Mouse (Mus musculus): ENCODE measurements around the gene Zbtb42. TPM values are rescaled to one million over a fixed set of nuclear protein-coding genes. Genes with fewer than 3 reads are reported as not detected.

Gene Zbtb42
- total and polyA plus RNA-seq, 3 experiments, result 4.4 to 9.5 (median 5.9) TPM

GRCm38 (mm10) chr12:112632084-112632777 is 46.4 kb upstream of the Zbtb42 start:
- Histone ChIP-seq H3K27me3 (ENCODE audit: control insufficient read depth, insufficient read depth, low read length) (no peaks in the 10 kb centered on the region), H3K79me2 (replicated peaks; ENCODE audit: control insufficient read depth, insufficient read depth, low read length) (no peaks in the 10 kb centered on the region), H3K9ac (ENCODE audit: low read depth, low read length) (no peak overlapping the region), H3K4me3 (no peak overlapping the region), H3K36me3 (ENCODE audit: control insufficient read depth, insufficient read depth, low read length) (no peaks in the 10 kb centered on the region), H3K27ac (no peak overlapping the region), H3K4me1 (ENCODE audit: control insufficient read depth, insufficient read depth, low read length) (peaks cover 11% of the 10 kb centered on the region)
- TF ChIP-seq POLR2A (IDR thresholded peaks at IDR 0.05; ENCODE audit: insufficient read depth, low read depth, low read length) (no peak), EP300 (IDR thresholded peaks at IDR 0.05; ENCODE audit: insufficient read depth, low read depth, low read length) (no peak)
- WGBS, result 81% methylated on average over 11 of the region's 11 CpGs
- DNase-seq, result no peak
- intact Hi-C loops (cut with DNase I), result no loop called here

GRCm38 (mm10) chr12:112632907-112633306 is 45.7 kb upstream of the Zbtb42 start:
- whole genome bisulfite sequencing, result 51% methylated on average over 5 of the region's 5 CpGs

DNA sequence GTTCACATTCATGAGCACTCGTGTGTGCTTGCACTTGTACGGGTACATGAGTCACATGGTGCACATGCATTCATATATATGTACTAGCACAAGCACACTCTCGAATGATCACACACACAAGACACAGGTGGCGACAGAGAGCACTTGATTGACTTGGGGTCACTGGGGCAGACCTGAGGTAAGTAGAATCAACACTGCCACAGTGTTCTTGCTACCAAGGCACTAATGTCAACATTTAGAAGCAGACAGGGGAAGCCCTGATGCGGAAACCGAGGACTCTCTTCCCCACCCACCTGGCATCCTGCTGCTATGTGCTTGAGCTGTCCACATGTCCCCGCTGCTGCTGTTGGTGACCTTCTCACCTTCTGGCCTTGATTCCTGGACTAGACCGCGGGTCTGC is 44.9 kb upstream of the Zbtb42 start:
- H3K36me3 ChIP-seq (ENCODE audit: control insufficient read depth, insufficient read depth, low read length), result no peaks in the 10 kb centered on the region
- H3K4me3 ChIP-seq, result no peak overlapping the region
- H3K27me3 ChIP-seq (ENCODE audit: control insufficient read depth, insufficient read depth, low read length), result no peaks in the 10 kb centered on the region
- H3K9ac ChIP-seq (ENCODE audit: low read depth, low read length), result no peak overlapping the region
- no peak for DNase-seq
- no peak overlapping the region for H3K27ac ChIP-seq
- no peaks in the 10 kb centered on the region for H3K79me2 ChIP-seq (replicated peaks; ENCODE audit: control insufficient read depth, insufficient read depth, low read length)
- peaks cover 9% of the 10 kb centered on the region for H3K4me1 ChIP-seq (ENCODE audit: control insufficient read depth, insufficient read depth, low read length)
- TF ChIP-seq POLR2A (IDR thresholded peaks at IDR 0.05; ENCODE audit: insufficient read depth, low read depth, low read length) (no peak), CTCF (IDR thresholded peaks at IDR 0.05) (0 out of 2 replicates have a peak, but pooled peaks have one; percentile 7), EP300 (IDR thresholded peaks at IDR 0.05; ENCODE audit: insufficient read depth, low read depth, low read length) (no peak)
- 64% methylated on average over 9 of the region's 9 CpGs for WGBS
- intact Hi-C loops (cut with DNase I), result no loop called here

More at GRCm38 (mm10) chr12:112632907-112633306, 45.7 kb upstream of the Zbtb42 start:
- intact Hi-C loops (cut with DNase I), result no loop called here
- no peak for TF ChIP-seq CTCF (IDR thresholded peaks at IDR 0.05)
- TF ChIP-seq POLR2A (IDR thresholded peaks at IDR 0.05; ENCODE audit: insufficient read depth, low read depth, low read length), result 0 out of 2 replicates have a peak, but pooled peaks have one; percentile 26
- H3K9ac ChIP-seq (ENCODE audit: low read depth, low read length), result no peak overlapping the region
- H3K27ac ChIP-seq, result no peak overlapping the region; the same call in 1 of the 2 replicates
- no peaks in the 10 kb centered on the region for H3K36me3 ChIP-seq (ENCODE audit: control insufficient read depth, insufficient read depth, low read length)
- no peak overlapping the region for H3K4me3 ChIP-seq
- peak in 1 of 2 experiments; percentile 49 for DNase-seq
- H3K27me3 ChIP-seq (ENCODE audit: control insufficient read depth, insufficient read depth, low read length), result no peaks in the 10 kb centered on the region
- peaks cover 11% of the 10 kb centered on the region for H3K4me1 ChIP-seq (ENCODE audit: control insufficient read depth, insufficient read depth, low read length)
- H3K79me2 ChIP-seq (replicated peaks; ENCODE audit: control insufficient read depth, insufficient read depth, low read length), result no peaks in the 10 kb centered on the region

DNA sequence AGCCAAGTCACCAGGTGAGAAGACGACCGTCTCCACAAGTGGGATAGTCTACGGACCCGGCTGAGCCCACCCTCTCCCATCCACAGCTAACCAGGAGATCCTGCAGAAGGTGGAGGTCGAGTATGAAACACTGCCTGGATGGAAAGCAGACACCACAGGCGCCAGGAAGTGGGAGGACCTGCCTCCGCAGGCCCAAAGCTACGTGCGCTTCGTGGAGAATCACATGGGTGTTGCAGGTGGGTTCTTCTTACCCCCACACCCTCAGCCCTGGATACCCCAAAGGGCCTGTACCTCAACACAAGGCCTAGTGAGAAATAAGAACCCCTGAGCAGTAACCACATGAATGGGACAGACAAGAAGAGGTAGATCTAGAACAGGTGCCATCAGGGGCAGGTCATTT is 39.1 kb upstream of the Zbtb42 start:
- TF ChIP-seq CTCF (IDR thresholded peaks at IDR 0.05) (no peak), POLR2A (IDR thresholded peaks at IDR 0.05; ENCODE audit: insufficient read depth, low read depth, low read length) (no peak), EP300 (IDR thresholded peaks at IDR 0.05; ENCODE audit: insufficient read depth, low read depth, low read length) (no peak)
- H3K27ac ChIP-seq, result no peak overlapping the region
- H3K36me3 ChIP-seq (ENCODE audit: control insufficient read depth, insufficient read depth, low read length), result no peaks in the 10 kb centered on the region
- H3K27me3 ChIP-seq (ENCODE audit: control insufficient read depth, insufficient read depth, low read length), result no peaks in the 10 kb centered on the region
- H3K9ac ChIP-seq (ENCODE audit: low read depth, low read length), result no peak overlapping the region
- intact Hi-C loops (cut with DNase I), result no loop called here
- H3K4me3 ChIP-seq, result no peak overlapping the region
- H3K4me1 ChIP-seq (ENCODE audit: control insufficient read depth, insufficient read depth, low read length), result peaks cover 2% of the 10 kb centered on the region; the same call in 1 of the 2 replicates
- WGBS, result 79% methylated on average over 10 of the region's 10 CpGs
- no peaks in the 10 kb centered on the region for H3K79me2 ChIP-seq (replicated peaks; ENCODE audit: control insufficient read depth, insufficient read depth, low read length)
- no peak for DNase-seq

GRCm38 (mm10) chr12:112643126-112643525 is 35.5 kb upstream of the Zbtb42 start:
- no peak for TF ChIP-seq EP300 (IDR thresholded peaks at IDR 0.05; ENCODE audit: insufficient read depth, low read depth, low read length)
- no peak for TF ChIP-seq POLR2A (IDR thresholded peaks at IDR 0.05; ENCODE audit: insufficient read depth, low read depth, low read length)
- TF ChIP-seq CTCF (IDR thresholded peaks at IDR 0.05), result no peak
- Histone ChIP-seq H3K36me3 (ENCODE audit: control insufficient read depth, insufficient read depth, low read length) (no peaks in the 10 kb centered on the region), H3K4me1 (ENCODE audit: control insufficient read depth, insufficient read depth, low read length) (peaks cover 2% of the 10 kb centered on the region), H3K27me3 (ENCODE audit: control insufficient read depth, insufficient read depth, low read length) (no peaks in the 10 kb centered on the region), H3K27ac (no peak overlapping the region), H3K9ac (ENCODE audit: low read depth, low read length) (no peak overlapping the region), H3K4me3 (no peak overlapping the region), H3K79me2 (replicated peaks; ENCODE audit: control insufficient read depth, insufficient read depth, low read length) (no peaks in the 10 kb centered on the region)
- 77% methylated on average over 6 of the region's 6 CpGs for WGBS
- DNase-seq, result no peak
- intact Hi-C loops (cut with DNase I), result no loop called here

DNA sequence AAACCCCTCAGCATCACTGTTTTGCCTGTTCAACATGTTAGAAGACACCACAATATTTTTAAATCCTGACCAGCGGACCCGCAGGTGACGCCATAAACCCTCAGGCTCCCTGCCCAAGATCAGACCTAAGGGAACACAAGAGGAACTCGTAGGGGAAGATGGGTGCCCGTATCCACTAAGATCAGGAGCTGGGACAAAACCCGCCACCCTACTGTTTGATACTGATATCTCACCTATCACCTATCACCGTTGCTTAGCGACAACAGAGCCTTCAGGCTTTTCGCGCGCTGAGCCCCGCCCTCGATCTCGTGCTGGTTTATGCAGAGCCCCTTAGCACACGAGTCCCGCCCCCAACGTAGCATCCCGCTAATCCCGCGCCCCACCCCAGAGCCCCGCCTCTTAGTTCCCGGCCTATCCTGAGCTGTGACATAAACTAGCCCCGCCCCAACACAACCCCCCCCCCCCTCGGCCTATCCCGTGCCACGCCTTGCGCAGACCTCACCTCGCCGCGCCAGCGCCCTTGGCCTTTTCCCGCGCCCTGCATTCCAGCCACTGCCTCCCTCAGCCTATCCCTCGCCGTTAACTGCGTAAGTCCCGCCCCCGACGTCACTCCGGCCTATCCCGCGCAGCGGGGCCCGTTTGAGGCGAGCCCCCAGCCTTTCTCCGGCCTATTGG is 34.3 kb upstream of the Zbtb42 start, which contains the start of gene Siva1:
Gene Siva1 (plus strand): TSS at position 500 of the 675 bp plus-strand sequence.
- TF ChIP-seq CTCF (IDR thresholded peaks at IDR 0.05) (no peak), POLR2A (IDR thresholded peaks at IDR 0.05; ENCODE audit: insufficient read depth, low read depth, low read length) (0 out of 2 replicates have a peak, but pooled peaks have one; percentile 7), EP300 (IDR thresholded peaks at IDR 0.05; ENCODE audit: insufficient read depth, low read depth, low read length) (0 out of 2 replicates have a peak, but pooled peaks have one; percentile 5)
- DNase-seq, result peak; percentile 98 to 99
- Histone ChIP-seq H3K27ac (peak within 1 kb of the TSS; percentile 79), H3K9ac (ENCODE audit: low read depth, low read length) (peak within 1 kb of the TSS; percentile 75), H3K27me3 (ENCODE audit: control insufficient read depth, insufficient read depth, low read length) (no peaks in the 10 kb centered on the region), H3K79me2 (replicated peaks; ENCODE audit: control insufficient read depth, insufficient read depth, low read length) (no peaks in the 10 kb centered on the region), H3K4me3 (peak within 1 kb of the TSS; percentile 71), H3K4me1 (ENCODE audit: control insufficient read depth, insufficient read depth, low read length) (peaks cover 2% of the 10 kb centered on the region), H3K36me3 (ENCODE audit: control insufficient read depth, insufficient read depth, low read length) (no peaks in the 10 kb centered on the region)
- intact Hi-C loops (cut with DNase I), result no loop called here
- 2% methylated on average over 46 of the region's 46 CpGs for WGBS

Data from heart, adult 2 months (tissue).